Mouse (Mus musculus): Measurements from ENCODE around the gene Fam228b. TPM values are rescaled to one million over a fixed set of nuclear protein-coding genes. Genes with fewer than 3 reads are reported as not detected.
A peak's percentile ranks its signal among the peaks of the same experiment; 100 is the strongest.
"Not testable (repeated sequence)": the region's sequence is repeated elsewhere in the genome, so short reads cannot be mapped to it uniquely, and the experiment has no call there.

Gene Fam228b
- polyA plus RNA-seq (2014; fragmentation: Nextera tagmentation; extraction: Ambion mirVana): 2.5 and 2.6 TPM in 2 replicates

DNA sequence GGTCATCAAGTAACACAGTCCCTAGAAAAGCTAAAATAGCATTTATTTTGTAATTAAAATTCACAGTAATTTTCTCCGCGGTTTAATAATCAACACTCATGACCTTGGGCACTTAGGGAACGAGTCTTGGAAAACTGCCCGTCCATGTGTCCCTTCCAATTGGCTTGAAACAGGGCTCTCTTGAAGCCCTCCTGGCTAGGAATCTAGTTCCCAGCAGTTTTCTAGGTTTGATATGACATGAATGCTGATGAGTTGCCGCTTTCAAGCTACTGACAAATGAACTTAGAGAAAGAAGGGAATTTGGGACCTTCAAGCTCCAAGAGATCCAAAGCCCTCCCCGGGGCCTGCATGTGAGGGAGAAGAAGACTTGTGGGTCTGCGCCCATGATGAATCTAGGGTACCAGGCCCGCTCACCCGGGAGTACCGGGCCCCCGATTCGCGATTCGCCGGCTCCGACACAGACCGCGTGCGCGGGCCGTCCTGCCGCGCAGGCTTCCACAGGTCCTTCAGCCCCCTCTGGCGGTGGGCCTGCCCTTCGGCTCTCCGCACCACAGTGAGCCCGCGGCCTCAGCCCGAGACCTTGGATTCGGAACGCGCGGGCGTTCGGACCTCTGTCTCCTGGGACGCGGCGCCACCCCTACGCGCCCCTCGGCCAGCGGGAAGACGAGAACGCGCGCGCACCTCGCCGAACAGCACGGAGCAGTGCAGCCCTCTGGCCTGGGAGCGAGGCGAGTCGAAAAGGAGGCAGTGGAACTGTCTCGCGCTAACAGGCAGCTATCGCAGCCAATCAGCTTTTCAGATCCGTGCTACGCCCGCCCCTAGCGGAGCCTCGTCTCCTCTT is at the start of gene Fam228b, which contains the start of gene Pfn4:
Fam228b (minus strand) TSS at position 776 of the 841 bp plus-strand sequence.
Pfn4 (plus strand) TSS at position 531 of the 841 bp plus-strand sequence.
- DNase-seq (ENCODE audit: low spot score) (peak; percentile 97), ATAC-seq (replicated peaks; ENCODE audit: insufficient number of reproducible peaks, low FRiP score, low TSS enrichment, low read depth) (peak; percentile 99)
- WGBS: 3% methylated on average over 61 of the region's 61 CpGs
- Histone ChIP-seq H3K4me1 (ENCODE audit: control insufficient read depth, insufficient read depth, low read length) (no peaks in the 10 kb centered on the region), H3K4me2 (ENCODE audit: low read depth, low read length) (peak within 1 kb of the TSS; percentile 50), H3K27ac (replicated peaks; ENCODE audit: low read depth, low read length) (no peak within 1 kb of the TSS; the same call in 1 of the 2 replicates), H3K9me3 (replicated peaks; ENCODE audit: control insufficient read depth, low read length) (no peaks in the 10 kb centered on the region), H3K36me3 (replicated peaks; ENCODE audit: control insufficient read depth, insufficient read depth, low read depth, low read length) (no peaks in the 10 kb centered on the region), H3K9ac (replicated peaks; ENCODE audit: low read length) (peak within 1 kb of the TSS; percentile 65), H3K27me3 (ENCODE audit: control insufficient read depth, insufficient read depth, low read length) (no peaks in the 10 kb centered on the region), H3K4me3 (ENCODE audit: low read depth, low read length) (peak within 1 kb of the TSS; percentile 41)

GRCm38 (mm10) chr12:4817361-4818101 is 48.5 kb upstream of the Fam228b start, which contains the start of gene Sf3b6:
Sf3b6 (plus strand) TSS chr12:4817544.
- ATAC-seq (replicated peaks; ENCODE audit: insufficient number of reproducible peaks, low FRiP score, low TSS enrichment, low read depth) (peak; percentile 97), DNase-seq (ENCODE audit: low spot score) (peak; percentile 99)
- Histone ChIP-seq H3K27ac (replicated peaks; ENCODE audit: low read depth, low read length) (peak within 1 kb of the TSS; percentile 69), H3K36me3 (replicated peaks; ENCODE audit: control insufficient read depth, insufficient read depth, low read depth, low read length) (no peaks in the 10 kb centered on the region; the same call in 1 of the 2 replicates), H3K9me3 (replicated peaks; ENCODE audit: control insufficient read depth, low read length) (no peaks in the 10 kb centered on the region), H3K4me2 (ENCODE audit: low read depth, low read length) (peak within 1 kb of the TSS; percentile 70), H3K4me3 (ENCODE audit: low read depth, low read length) (peak within 1 kb of the TSS; percentile 83), H3K9ac (replicated peaks; ENCODE audit: low read length) (peak within 1 kb of the TSS; percentile 80), H3K27me3 (ENCODE audit: control insufficient read depth, insufficient read depth, low read length) (no peaks in the 10 kb centered on the region), H3K4me1 (ENCODE audit: control insufficient read depth, insufficient read depth, low read length) (no peaks in the 10 kb centered on the region)
- under 1% methylated on average over 49 of the region's 49 CpGs for WGBS

DNA sequence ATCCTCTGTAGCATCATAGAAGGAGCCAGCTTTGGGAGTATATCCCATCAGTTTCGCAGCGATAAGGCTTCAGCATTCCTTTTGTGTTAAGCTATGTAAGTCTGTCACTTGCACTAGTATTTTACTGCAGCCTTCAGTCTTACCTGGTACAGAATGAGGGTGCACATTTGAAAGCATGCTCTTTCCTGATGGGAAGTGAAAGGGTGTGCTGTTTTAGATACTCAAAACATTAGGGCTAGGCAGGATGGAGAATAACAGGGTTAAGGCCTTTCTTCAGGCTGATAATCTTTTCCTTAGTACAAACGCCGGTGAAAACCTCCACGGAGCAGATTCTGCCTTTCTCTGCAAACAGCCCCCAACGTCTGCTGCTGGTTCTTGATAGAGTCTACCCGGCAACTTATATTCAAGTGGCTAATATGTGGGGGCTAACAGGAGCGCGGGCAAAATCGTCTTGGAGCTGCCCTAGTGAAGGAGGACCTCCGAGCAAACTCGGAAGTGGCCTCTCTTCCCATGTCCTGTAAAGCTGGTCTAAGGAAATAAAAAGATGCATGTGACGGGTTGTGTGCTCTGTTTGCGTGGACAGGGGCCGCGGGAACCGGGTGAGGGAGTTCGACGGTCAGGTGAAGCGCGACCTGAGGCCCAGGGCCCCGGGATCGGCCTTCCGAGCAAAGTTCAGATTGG is 47.8 kb upstream of the Fam228b start:
- 12% methylated on average over 24 of the region's 24 CpGs for WGBS

DNA sequence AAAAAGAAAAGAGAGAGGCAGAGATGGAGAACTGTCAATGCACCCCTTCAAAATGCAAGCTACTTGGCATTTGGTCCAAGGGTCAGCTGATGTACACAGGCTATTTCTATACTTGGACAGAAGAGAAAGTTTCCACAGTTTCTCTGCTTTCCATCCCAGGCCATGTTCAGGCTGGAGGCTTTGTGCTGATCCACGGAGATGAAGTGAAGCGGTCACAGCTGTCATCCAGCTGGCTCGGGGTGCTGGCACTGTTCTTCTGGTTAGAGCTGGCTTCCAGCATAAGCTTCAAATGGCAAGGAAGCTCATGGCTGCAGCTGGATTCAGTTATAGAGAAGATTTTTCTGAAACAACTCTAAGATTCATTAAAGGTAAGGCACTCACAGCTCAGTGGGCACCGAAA is 44.6 kb upstream of the Fam228b start:
- DNase-seq (ENCODE audit: low spot score): no peak
- ATAC-seq (replicated peaks; ENCODE audit: insufficient number of reproducible peaks, low FRiP score, low TSS enrichment, low read depth): no peak
- Histone ChIP-seq H3K4me3 (ENCODE audit: low read depth, low read length) (no peak overlapping the region), H3K27ac (replicated peaks; ENCODE audit: low read depth, low read length) (no peak overlapping the region), H3K36me3 (replicated peaks; ENCODE audit: control insufficient read depth, insufficient read depth, low read depth, low read length) (no peaks in the 10 kb centered on the region), H3K4me2 (ENCODE audit: low read depth, low read length) (no peak overlapping the region), H3K9me3 (replicated peaks; ENCODE audit: control insufficient read depth, low read length) (no peaks in the 10 kb centered on the region), H3K9ac (replicated peaks; ENCODE audit: low read length) (no peak overlapping the region), H3K27me3 (ENCODE audit: control insufficient read depth, insufficient read depth, low read length) (no peaks in the 10 kb centered on the region), H3K4me1 (ENCODE audit: control insufficient read depth, insufficient read depth, low read length) (no peaks in the 10 kb centered on the region)
- WGBS: 87% methylated on average over 4 of the region's 4 CpGs

More for the DNA sequence above, 47.8 kb upstream of the Fam228b start:
- Histone ChIP-seq H3K9ac (replicated peaks; ENCODE audit: low read length) (peak overlapping the region; percentile 80), H3K4me1 (ENCODE audit: control insufficient read depth, insufficient read depth, low read length) (no peaks in the 10 kb centered on the region), H3K27me3 (ENCODE audit: control insufficient read depth, insufficient read depth, low read length) (no peaks in the 10 kb centered on the region), H3K4me3 (ENCODE audit: low read depth, low read length) (peak overlapping the region; percentile 83), H3K36me3 (replicated peaks; ENCODE audit: control insufficient read depth, insufficient read depth, low read depth, low read length) (no peaks in the 10 kb centered on the region; the same call in 1 of the 2 replicates), H3K4me2 (ENCODE audit: low read depth, low read length) (peak overlapping the region; percentile 49), H3K9me3 (replicated peaks; ENCODE audit: control insufficient read depth, low read length) (no peaks in the 10 kb centered on the region), H3K27ac (replicated peaks; ENCODE audit: low read depth, low read length) (peak overlapping the region; percentile 69)
- ATAC-seq (replicated peaks; ENCODE audit: insufficient number of reproducible peaks, low FRiP score, low TSS enrichment, low read depth) (peak; percentile 2; the same call in 1 of the 2 replicates), DNase-seq (ENCODE audit: low spot score) (no peak)

DNA sequence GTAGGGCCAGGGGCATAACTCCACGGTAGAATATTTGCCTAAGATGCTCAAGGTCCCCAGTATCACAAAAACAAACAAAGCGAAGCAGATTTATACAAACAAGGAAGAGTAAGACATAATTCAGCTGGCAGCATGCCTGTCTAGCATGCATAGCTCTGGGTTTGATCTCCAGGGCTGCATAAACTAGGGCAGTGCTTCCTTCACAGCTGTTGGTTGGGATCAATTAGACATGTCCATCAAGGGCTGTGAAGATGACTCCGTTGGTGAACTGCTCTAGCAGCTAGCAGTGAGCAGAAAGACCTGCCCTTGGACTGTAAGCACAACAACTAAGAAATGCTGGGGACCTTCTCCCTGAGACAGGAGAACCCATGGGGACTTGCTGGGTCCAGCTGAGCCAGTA is 42.6 kb upstream of the Fam228b start:
- no peak overlapping the region for H3K9ac ChIP-seq (replicated peaks; ENCODE audit: low read length)
- no peaks in the 10 kb centered on the region for H3K4me1 ChIP-seq (ENCODE audit: control insufficient read depth, insufficient read depth, low read length)
- no peaks in the 10 kb centered on the region for H3K27me3 ChIP-seq (ENCODE audit: control insufficient read depth, insufficient read depth, low read length)
- DNase-seq (ENCODE audit: low spot score) (no peak), ATAC-seq (replicated peaks; ENCODE audit: insufficient number of reproducible peaks, low FRiP score, low TSS enrichment, low read depth) (no peak)
- H3K36me3 ChIP-seq (replicated peaks; ENCODE audit: control insufficient read depth, insufficient read depth, low read depth, low read length): no peaks in the 10 kb centered on the region
- H3K4me3 ChIP-seq (ENCODE audit: low read depth, low read length): no peak overlapping the region
- no peaks in the 10 kb centered on the region for H3K9me3 ChIP-seq (replicated peaks; ENCODE audit: control insufficient read depth, low read length)
- H3K4me2 ChIP-seq (ENCODE audit: low read depth, low read length): no peak overlapping the region
- H3K27ac ChIP-seq (replicated peaks; ENCODE audit: low read depth, low read length): no peak overlapping the region
- 71% methylated on average over 3 of the region's 3 CpGs for WGBS

GRCm38 (mm10) chr12:4811036-4811435 is 42.0 kb upstream of the Fam228b start:
- WGBS: 75% methylated on average over 4 of the region's 4 CpGs
- Histone ChIP-seq H3K27me3 (ENCODE audit: control insufficient read depth, insufficient read depth, low read length) (no peaks in the 10 kb centered on the region), H3K4me1 (ENCODE audit: control insufficient read depth, insufficient read depth, low read length) (no peaks in the 10 kb centered on the region), H3K36me3 (replicated peaks; ENCODE audit: control insufficient read depth, insufficient read depth, low read depth, low read length) (no peaks in the 10 kb centered on the region), H3K9ac (replicated peaks; ENCODE audit: low read length) (no peak overlapping the region), H3K4me3 (ENCODE audit: low read depth, low read length) (no peak overlapping the region), H3K4me2 (ENCODE audit: low read depth, low read length) (no peak overlapping the region), H3K9me3 (replicated peaks; ENCODE audit: control insufficient read depth, low read length) (no peaks in the 10 kb centered on the region), H3K27ac (replicated peaks; ENCODE audit: low read depth, low read length) (no peak overlapping the region)
- ATAC-seq (replicated peaks; ENCODE audit: insufficient number of reproducible peaks, low FRiP score, low TSS enrichment, low read depth): no peak
- DNase-seq (ENCODE audit: low spot score): no peak

DNA sequence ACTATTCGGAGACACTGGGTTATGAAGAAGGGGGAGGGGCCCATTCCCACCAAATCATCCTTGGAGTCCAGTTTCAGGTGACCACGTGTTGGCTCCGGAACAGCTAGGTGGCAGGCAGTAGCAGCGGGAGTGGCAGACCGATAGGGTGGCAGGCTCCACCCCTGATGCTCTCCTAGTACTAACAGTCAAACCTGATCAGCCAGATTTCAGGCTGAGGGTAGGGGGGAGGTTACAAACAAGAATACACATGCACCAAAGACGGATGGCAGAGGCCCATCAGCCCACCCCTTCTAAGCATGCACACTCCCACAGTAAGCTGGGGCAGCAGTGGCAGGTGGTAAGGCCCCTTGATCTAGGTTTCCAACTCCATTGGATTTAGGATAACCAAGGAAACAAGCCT is 28.4 kb upstream of the Fam228b start:
- 75% methylated on average over 6 of the region's 6 CpGs for WGBS
- not testable (repeated sequence) for H3K36me3 ChIP-seq (replicated peaks; ENCODE audit: control insufficient read depth, insufficient read depth, low read depth, low read length); ATAC-seq (replicated peaks; ENCODE audit: insufficient number of reproducible peaks, low FRiP score, low TSS enrichment, low read depth); H3K27me3 ChIP-seq (ENCODE audit: control insufficient read depth, insufficient read depth, low read length); H3K4me3 ChIP-seq (ENCODE audit: low read depth, low read length); H3K9me3 ChIP-seq (replicated peaks; ENCODE audit: control insufficient read depth, low read length); H3K4me1 ChIP-seq (ENCODE audit: control insufficient read depth, insufficient read depth, low read length); H3K9ac ChIP-seq (replicated peaks; ENCODE audit: low read length); H3K4me2 ChIP-seq (ENCODE audit: low read depth, low read length); H3K27ac ChIP-seq (replicated peaks; ENCODE audit: low read depth, low read length)
- DNase-seq (ENCODE audit: low spot score): peak; percentile 13
